Mouse (Mus musculus) megakaryocyte-erythroid progenitor cell, adult 5-6 weeks (primary cell): ENCODE results near the gene 4921501E09Rik. TPM values are rescaled to one million over a fixed set of nuclear protein-coding genes. Genes with fewer than 3 reads are reported as not detected.
"Not testable (repeated sequence)": the region's sequence is repeated elsewhere in the genome, so short reads cannot be mapped to it uniquely, and the experiment has no call there.

Source experiments
- ATAC-seq: replicated peaks from 2 replicates; pipeline ENCODE4 v1.8.0; 2016; ENCODE audit warnings: mild to moderate bottlenecking, inconsistent platforms; ENCODE audit not compliant: severe bottlenecking, poor library complexity, low FRiP score, low TSS enrichment
- total RNA-seq, 2 experiments: library from RNA; stranded (forward) in 1 of 2; stranded (reverse) in 1 of 2; fragments of 200-1000, 215-1000 nt in 1 of 2; fragments of >200 nt in 1 of 2; fragmentation: Nextera tagmentation in 1 of 2; gene quantifications; 2 replicates each; pipeline ENCODE4 v1.2.3; 2014 to 2017

Gene 4921501E09Rik
- total RNA-seq (2014; fragmentation: Nextera tagmentation) (not detected in 2 replicates), total RNA-seq (2017) (not detected in 2 replicates)

DNA sequence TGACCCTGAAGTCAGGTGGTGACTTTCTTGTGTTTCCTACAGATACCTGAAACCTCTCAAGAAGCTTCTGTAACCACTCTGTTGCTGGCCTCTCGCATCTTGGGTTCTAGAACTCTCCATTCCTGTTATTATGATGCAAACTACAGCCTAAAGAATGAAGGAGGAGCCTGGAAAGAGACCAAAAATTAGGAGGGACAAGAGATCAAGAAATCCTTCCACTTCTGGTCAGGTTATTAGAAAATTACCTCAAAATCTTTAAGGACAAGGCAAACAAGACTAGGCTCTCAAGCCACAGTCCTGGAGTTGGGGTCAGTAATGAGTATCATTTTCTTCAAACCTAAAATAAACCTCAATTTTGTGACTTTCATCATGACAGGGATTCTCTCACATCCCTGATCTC, at the start of gene 4921501E09Rik:
Gene 4921501E09Rik (minus strand): TSS at position 101 of the 400 bp plus-strand sequence.
- ATAC-seq = no peak

DNA sequence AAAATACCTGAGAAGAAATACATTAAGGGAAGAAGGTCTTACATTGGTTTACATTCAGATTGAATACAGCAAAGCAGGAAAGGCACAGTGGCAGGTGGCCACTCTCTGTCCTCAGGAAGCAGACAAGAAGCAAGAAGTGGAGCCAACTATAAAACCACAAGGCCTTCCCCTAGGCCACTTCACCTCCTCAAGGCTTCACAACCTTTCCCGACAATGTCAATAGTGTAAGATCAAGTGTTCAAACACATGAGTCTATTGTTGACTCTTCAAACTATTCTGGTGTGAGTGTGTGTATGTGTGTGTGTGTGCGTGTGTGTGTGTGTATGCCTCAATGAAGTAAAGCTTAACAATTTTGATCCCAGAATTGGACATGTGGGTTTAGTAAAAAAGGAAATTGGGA, 29.5 kb upstream of the 4921501E09Rik start:
- no peak for ATAC-seq

- peak; percentile 70 for ATAC-seq
Measured at GRCm38 (mm10) chr17:33092391-33093193, 24.7 kb upstream of the 4921501E09Rik start.

- no peak for ATAC-seq
Measured at GRCm38 (mm10) chr17:33091630-33092029, 23.8 kb upstream of the 4921501E09Rik start.

- peak; percentile 93 for ATAC-seq
Measured at GRCm38 (mm10) chr17:33089220-33089949, 21.5 kb upstream of the 4921501E09Rik start, which contains the start of gene Zfp563. Gene Zfp563, plus strand, starts transcription at chr17:33089310.

GRCm38 (mm10) chr17:33063001-33063400, 4.9 kb downstream of the 4921501E09Rik start:
- ATAC-seq = no peak

DNA sequence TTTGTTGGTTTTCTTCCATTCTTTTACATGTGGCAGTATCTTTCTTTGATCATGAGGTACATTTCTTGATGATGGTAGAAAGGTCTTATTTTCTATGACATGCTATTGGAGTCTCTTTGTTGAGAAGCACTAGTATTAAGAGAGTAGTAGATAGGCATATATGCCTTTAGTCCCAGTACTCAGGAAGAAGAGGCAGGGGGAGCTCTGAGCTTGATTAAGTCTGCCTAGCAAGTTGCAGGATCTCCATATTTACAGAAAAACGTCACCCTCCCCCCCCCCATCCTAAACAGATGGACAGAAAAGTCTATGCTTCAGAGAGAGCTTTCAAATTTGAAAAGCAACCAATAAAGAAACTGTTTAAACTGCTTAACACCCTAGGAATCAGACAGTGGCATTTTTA, 9.1 kb downstream of the 4921501E09Rik start:
- no peak for ATAC-seq

DNA sequence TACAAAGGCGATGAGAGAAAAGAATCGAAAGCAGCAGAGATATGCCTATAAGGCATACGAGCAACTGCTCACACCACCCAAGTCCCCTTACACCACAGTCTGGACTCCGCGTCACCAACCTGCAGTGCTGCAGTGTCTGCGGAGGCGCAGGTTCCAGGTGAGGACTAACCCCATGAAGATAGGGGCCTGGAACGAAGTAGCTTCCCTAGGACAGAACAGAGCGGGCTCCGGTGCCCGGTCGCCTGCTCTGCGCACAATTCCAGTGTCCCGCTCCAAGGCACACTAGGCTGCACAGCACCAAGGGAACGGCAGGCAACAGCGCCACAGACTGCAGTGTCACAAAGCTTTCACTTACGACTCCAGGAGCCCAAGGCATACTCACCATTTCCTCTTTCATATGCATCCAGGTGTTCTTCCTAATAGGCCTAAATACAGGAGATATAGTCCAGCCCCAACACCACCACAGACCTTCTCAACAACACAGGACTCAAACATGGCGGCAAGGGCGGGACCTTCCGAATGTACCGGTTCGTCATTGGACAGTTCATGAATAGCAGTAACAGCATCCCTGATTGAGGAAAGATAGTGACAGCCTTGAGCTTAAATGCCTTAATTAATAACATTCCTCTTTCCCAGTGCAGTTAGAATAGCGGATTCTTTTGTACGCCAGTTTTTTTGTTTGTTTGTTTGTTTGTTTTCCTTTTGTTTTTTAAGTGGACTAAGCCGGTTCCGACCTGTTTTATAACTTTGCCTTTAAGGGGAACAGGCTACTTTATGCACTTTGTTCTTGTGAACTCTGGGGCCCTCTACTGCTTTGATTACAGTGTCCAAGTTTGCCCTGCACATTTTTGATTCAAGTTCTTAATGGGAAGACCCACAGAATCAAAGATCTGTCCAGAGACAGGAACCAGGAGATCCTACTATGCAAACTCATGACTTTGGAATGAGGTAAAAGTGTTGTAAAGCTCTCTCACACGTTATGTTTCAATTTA, 34.7 kb downstream of the 4921501E09Rik start, which contains the start of gene Zfp763:
Gene Zfp763 (minus strand): TSS at position 503 of the 992 bp plus-strand sequence.
- ATAC-seq = peak; percentile 100

DNA sequence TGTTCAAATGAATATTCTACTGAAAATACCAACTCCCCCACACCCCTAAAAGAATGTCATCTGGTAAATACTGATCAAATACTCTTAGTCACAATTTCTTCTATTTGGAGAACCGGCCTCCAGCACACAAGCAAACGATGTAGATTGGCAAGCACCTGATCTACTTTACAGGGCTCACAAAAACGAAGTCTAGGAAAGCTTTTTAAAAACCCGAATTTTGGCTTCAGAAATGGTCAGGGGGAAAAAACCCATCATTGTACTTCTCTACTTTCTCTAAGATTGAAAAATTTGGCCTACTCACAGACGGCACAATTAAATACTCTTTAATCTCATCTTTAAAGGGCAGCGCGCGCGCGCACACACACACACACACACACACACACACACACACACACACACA, 35.5 kb downstream of the 4921501E09Rik start:
- ATAC-seq = 0 out of 2 replicates have a peak, but pooled peaks have one; percentile 5

DNA sequence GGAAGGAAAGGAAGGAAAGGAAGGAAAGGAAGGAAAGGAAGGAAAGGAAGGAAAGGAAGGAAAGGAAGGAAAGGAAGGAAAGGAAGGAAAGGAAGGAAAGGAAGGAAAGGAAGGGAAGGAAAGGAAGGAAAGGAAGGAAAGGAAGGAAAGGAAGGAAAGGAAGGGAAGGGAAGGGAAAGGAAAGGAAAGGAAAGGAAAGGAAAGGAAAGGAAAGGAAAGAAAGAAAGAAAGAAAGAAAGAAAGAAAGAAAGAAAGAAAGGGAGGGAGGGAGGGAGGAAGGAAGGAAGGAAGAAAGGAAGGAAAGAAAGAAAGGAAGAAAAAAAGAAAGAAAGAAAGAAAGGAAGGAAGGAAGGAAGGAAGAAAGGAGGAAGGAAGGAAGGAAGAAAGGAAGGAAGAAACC, 47.4 kb downstream of the 4921501E09Rik start:
- ATAC-seq = not testable (repeated sequence)

Other genes with a start within 250 kb of the 4921501E09Rik start
- gene Zfp799, start 237.8 kb downstream of the 4921501E09Rik start, total RNA-seq (2014; fragmentation: Nextera tagmentation) = 3.6 and 4.4 TPM in 2 replicates
- 1.5 and 6.1 TPM in 2 replicates for gene Zfp799, start 237.8 kb downstream of the 4921501E09Rik start, total RNA-seq (2017)
- gene Zfp870, start 176.4 kb downstream of the 4921501E09Rik start, total RNA-seq (2014; fragmentation: Nextera tagmentation) = 6.9 and 7.6 TPM in 2 replicates
- 1.1 and 6.5 TPM in 2 replicates for gene Zfp870, start 176.4 kb downstream of the 4921501E09Rik start, total RNA-seq (2017)
- gene Cyp4f14, start 150.7 kb downstream of the 4921501E09Rik start, total RNA-seq (2014; fragmentation: Nextera tagmentation) = not detected in 2 replicates
- gene Cyp4f14, start 150.7 kb downstream of the 4921501E09Rik start, total RNA-seq (2017) = not detected in 2 replicates
- 14.4 and 19.2 TPM in 2 replicates for gene Cyp4f13, start 120.7 kb downstream of the 4921501E09Rik start, total RNA-seq (2014; fragmentation: Nextera tagmentation)
- 2.8 and 5.4 TPM in 2 replicates for gene Cyp4f13, start 120.7 kb downstream of the 4921501E09Rik start, total RNA-seq (2017)
- gene Zfp472, start 102.2 kb downstream of the 4921501E09Rik start, total RNA-seq (2014; fragmentation: Nextera tagmentation) = 13.4 and 16.8 TPM in 2 replicates
- 16.5 and 20.0 TPM in 2 replicates for gene Zfp472, start 102.2 kb downstream of the 4921501E09Rik start, total RNA-seq (2017)
- 7.5 and 8.5 TPM in 2 replicates for gene Zfp952, start 74.9 kb downstream of the 4921501E09Rik start, total RNA-seq (2014; fragmentation: Nextera tagmentation)
- gene Zfp952, start 74.9 kb downstream of the 4921501E09Rik start, total RNA-seq (2017) = 4.1 and 8.3 TPM in 2 replicates
- gene Zfp763, start 34.7 kb downstream of the 4921501E09Rik start, total RNA-seq (2014; fragmentation: Nextera tagmentation) = 6.6 and 12.2 TPM in 2 replicates
- 8.0 and 14.3 TPM in 2 replicates for gene Zfp763, start 34.7 kb downstream of the 4921501E09Rik start, total RNA-seq (2017)
- gene Zfp563, start 21.3 kb upstream of the 4921501E09Rik start, total RNA-seq (2014; fragmentation: Nextera tagmentation) = 3.7 and 5.2 TPM in 2 replicates
- gene Zfp563, start 21.3 kb upstream of the 4921501E09Rik start, total RNA-seq (2017) = 3.9 and 6.8 TPM in 2 replicates
- not detected in 2 replicates for gene Morc2b, start 71.6 kb upstream of the 4921501E09Rik start, total RNA-seq (2014; fragmentation: Nextera tagmentation)
- gene Morc2b, start 71.6 kb upstream of the 4921501E09Rik start, total RNA-seq (2017) = not detected in 2 replicates
- not detected in 2 replicates for gene Olfr55, start 100.4 kb upstream of the 4921501E09Rik start, total RNA-seq (2014; fragmentation: Nextera tagmentation)
- gene Olfr55, start 100.4 kb upstream of the 4921501E09Rik start, total RNA-seq (2017) = not detected in 2 replicates
- gene Olfr239, start 123.2 kb upstream of the 4921501E09Rik start, total RNA-seq (2014; fragmentation: Nextera tagmentation) = not detected in 2 replicates
- not detected in 2 replicates for gene Olfr239, start 123.2 kb upstream of the 4921501E09Rik start, total RNA-seq (2017)
- gene Olfr1564, start 153.6 kb upstream of the 4921501E09Rik start, total RNA-seq (2014; fragmentation: Nextera tagmentation) = not detected in 2 replicates
- not detected in 2 replicates for gene Olfr1564, start 153.6 kb upstream of the 4921501E09Rik start, total RNA-seq (2017)
- gene Zfp955a, start 187.1 kb upstream of the 4921501E09Rik start, total RNA-seq (2014; fragmentation: Nextera tagmentation) = 9.4 and 13.1 TPM in 2 replicates
- gene Zfp955a, start 187.1 kb upstream of the 4921501E09Rik start, total RNA-seq (2017) = 10.8 and 18.6 TPM in 2 replicates
- 0.12 TPM in 1 of 2 replicates, not detected in the other for gene Olfr63, start 196.6 kb upstream of the 4921501E09Rik start, total RNA-seq (2014; fragmentation: Nextera tagmentation)
- gene Olfr63, start 196.6 kb upstream of the 4921501E09Rik start, total RNA-seq (2017) = not detected in 2 replicates
- 5.7 and 6.9 TPM in 2 replicates for gene Zfp955b, start 221.5 kb upstream of the 4921501E09Rik start, total RNA-seq (2014; fragmentation: Nextera tagmentation)
- 6.9 and 11.9 TPM in 2 replicates for gene Zfp955b, start 221.5 kb upstream of the 4921501E09Rik start, total RNA-seq (2017)